Mouse (Mus musculus): ENCODE measurements around the gene Zfp644. TPM values are rescaled to one million over a fixed set of nuclear protein-coding genes. Genes with fewer than 3 reads are reported as not detected.
"Not testable (repeated sequence)": the region's sequence is repeated elsewhere in the genome, so short reads cannot be mapped to it uniquely, and the experiment has no call there.

The Zfp644 gene
- polyA plus RNA-seq, 1 experiment from 2014 or later = 96.1 TPM

- Histone ChIP-seq H3K27me3 (no peaks in the 10 kb centered on the region), H3K4me3 (peak overlapping the region; percentile 84), H3K27ac (peak overlapping the region; percentile 100), H3K36me3 (peaks cover 13% of the 10 kb centered on the region; the same call in 1 of the 2 replicates), H3K9ac (peak overlapping the region; percentile 97), H3K9me3 (no peaks in the 10 kb centered on the region), H3K4me2 (peak overlapping the region; percentile 74), H3K4me1 (peaks cover 20% of the 10 kb centered on the region; the same call in 1 of the 2 replicates)
- 1% methylated on average over 38 of the region's 63 CpGs for WGBS
- ATAC-seq (ENCODE audit: insufficient number of reproducible peaks, insufficient read depth, low FRiP score, low TSS enrichment, low read depth) = peak; percentile 87
Observed at GRCm38 (mm10) chr5:106695681-106696395, 1.2 kb downstream of the Zfp644 start.

GRCm38 (mm10) chr5:106695141-106695540 lies 1.9 kb downstream of the Zfp644 start:
- no peaks in the 10 kb centered on the region for H3K9me3 ChIP-seq
- WGBS = 38% methylated on average over 9 of the region's 9 CpGs
- H3K4me3 ChIP-seq = peak overlapping the region; percentile 84
- H3K4me1 ChIP-seq = peaks cover 20% of the 10 kb centered on the region; the same call in 1 of the 2 replicates
- H3K27me3 ChIP-seq = no peaks in the 10 kb centered on the region
- peak overlapping the region; percentile 97 for H3K9ac ChIP-seq
- H3K4me2 ChIP-seq = peak overlapping the region; percentile 74
- peaks cover 17% of the 10 kb centered on the region; the same call in 1 of the 2 replicates for H3K36me3 ChIP-seq
- ATAC-seq (ENCODE audit: insufficient number of reproducible peaks, insufficient read depth, low FRiP score, low TSS enrichment, low read depth) = no peak
- H3K27ac ChIP-seq = peak overlapping the region; percentile 100

- 97% methylated on average over 1 of the region's 1 CpGs for WGBS
- Histone ChIP-seq H3K9ac (peak overlapping the region; percentile 97; the same call in 1 of the 2 replicates), H3K27ac (no peak overlapping the region)
Observed at GRCm38 (mm10) chr5:106694683-106695082, 2.4 kb downstream of the Zfp644 start.

GRCm38 (mm10) chr5:106693034-106693433 lies 4.1 kb downstream of the Zfp644 start:
- Histone ChIP-seq H3K36me3 (peaks cover 17% of the 10 kb centered on the region; the same call in 1 of the 2 replicates), H3K9me3 (no peaks in the 10 kb centered on the region)

More at GRCm38 (mm10) chr5:106694683-106695082, 2.4 kb downstream of the Zfp644 start:
- peak overlapping the region; percentile 74 for H3K4me2 ChIP-seq
- peaks cover 20% of the 10 kb centered on the region; the same call in 1 of the 2 replicates for H3K4me1 ChIP-seq
- no peaks in the 10 kb centered on the region for H3K9me3 ChIP-seq
- peaks cover 17% of the 10 kb centered on the region; the same call in 1 of the 2 replicates for H3K36me3 ChIP-seq
- no peaks in the 10 kb centered on the region for H3K27me3 ChIP-seq
- H3K4me3 ChIP-seq = peak overlapping the region; percentile 84
- ATAC-seq (ENCODE audit: insufficient number of reproducible peaks, insufficient read depth, low FRiP score, low TSS enrichment, low read depth) = no peak

GRCm38 (mm10) chr5:106680636-106681458 lies 16.2 kb downstream of the Zfp644 start:
- no peak for ATAC-seq (ENCODE audit: insufficient number of reproducible peaks, insufficient read depth, low FRiP score, low TSS enrichment, low read depth)
- H3K9me3 ChIP-seq = no peaks in the 10 kb centered on the region
- 90% methylated on average over 6 of the region's 6 CpGs for WGBS

More at GRCm38 (mm10) chr5:106693034-106693433, 4.1 kb downstream of the Zfp644 start:
- H3K4me1 ChIP-seq = peaks cover 20% of the 10 kb centered on the region; the same call in 1 of the 2 replicates
- no peaks in the 10 kb centered on the region for H3K27me3 ChIP-seq
- no peak overlapping the region for H3K27ac ChIP-seq
- ATAC-seq (ENCODE audit: insufficient number of reproducible peaks, insufficient read depth, low FRiP score, low TSS enrichment, low read depth) = no peak
- no peak overlapping the region for H3K4me2 ChIP-seq
- 88% methylated on average over 4 of the region's 4 CpGs for WGBS
- no peak overlapping the region for H3K9ac ChIP-seq
- H3K4me3 ChIP-seq = no peak overlapping the region

GRCm38 (mm10) chr5:106679659-106680058 lies 17.4 kb downstream of the Zfp644 start:
- Histone ChIP-seq H3K9ac (no peak overlapping the region), H3K27me3 (no peaks in the 10 kb centered on the region), H3K36me3 (peaks cover 7% of the 10 kb centered on the region), H3K4me1 (no peaks in the 10 kb centered on the region), H3K4me3 (no peak overlapping the region), H3K9me3 (no peaks in the 10 kb centered on the region), H3K27ac (no peak overlapping the region), H3K4me2 (no peak overlapping the region)
- WGBS = 85% methylated on average over 1 of the region's 1 CpGs
- ATAC-seq (ENCODE audit: insufficient number of reproducible peaks, insufficient read depth, low FRiP score, low TSS enrichment, low read depth) = no peak

More at GRCm38 (mm10) chr5:106680636-106681458, 16.2 kb downstream of the Zfp644 start:
- Histone ChIP-seq H3K36me3 (peaks cover 7% of the 10 kb centered on the region), H3K4me2 (no peak overlapping the region), H3K27me3 (no peaks in the 10 kb centered on the region), H3K27ac (no peak overlapping the region), H3K9ac (no peak overlapping the region), H3K4me1 (no peaks in the 10 kb centered on the region), H3K4me3 (no peak overlapping the region)

- H3K4me1 ChIP-seq; H3K4me3 ChIP-seq; H3K4me2 ChIP-seq; H3K27ac ChIP-seq; H3K9me3 ChIP-seq; H3K9ac ChIP-seq; ATAC-seq (ENCODE audit: insufficient number of reproducible peaks, insufficient read depth, low FRiP score, low TSS enrichment, low read depth); H3K36me3 ChIP-seq; H3K27me3 ChIP-seq: not testable (repeated sequence)
- WGBS = 62% methylated on average over 1 of the region's 1 CpGs
Observed at GRCm38 (mm10) chr5:106678823-106679222, 18.3 kb downstream of the Zfp644 start.

GRCm38 (mm10) chr5:106676784-106677183 lies 20.3 kb downstream of the Zfp644 start:
- H3K27me3 ChIP-seq = no peaks in the 10 kb centered on the region
- 89% methylated on average over 9 of the region's 9 CpGs for WGBS

GRCm38 (mm10) chr5:106672597-106672996 lies 24.5 kb downstream of the Zfp644 start:
- no peak overlapping the region for H3K9ac ChIP-seq
- no peaks in the 10 kb centered on the region for H3K4me1 ChIP-seq
- ATAC-seq (ENCODE audit: insufficient number of reproducible peaks, insufficient read depth, low FRiP score, low TSS enrichment, low read depth) = no peak
- no peak overlapping the region for H3K4me2 ChIP-seq
- H3K36me3 ChIP-seq = peaks cover 14% of the 10 kb centered on the region
- H3K9me3 ChIP-seq = no peaks in the 10 kb centered on the region
- H3K27me3 ChIP-seq = no peaks in the 10 kb centered on the region
- no peak overlapping the region for H3K27ac ChIP-seq
- H3K4me3 ChIP-seq = no peak overlapping the region

More at GRCm38 (mm10) chr5:106676784-106677183, 20.3 kb downstream of the Zfp644 start:
- no peak overlapping the region for H3K27ac ChIP-seq
- no peaks in the 10 kb centered on the region for H3K4me1 ChIP-seq
- H3K9me3 ChIP-seq = no peaks in the 10 kb centered on the region
- H3K36me3 ChIP-seq = peaks cover 6% of the 10 kb centered on the region
- H3K4me2 ChIP-seq = no peak overlapping the region
- no peak overlapping the region for H3K4me3 ChIP-seq
- ATAC-seq (ENCODE audit: insufficient number of reproducible peaks, insufficient read depth, low FRiP score, low TSS enrichment, low read depth) = no peak
- H3K9ac ChIP-seq = no peak overlapping the region

- ATAC-seq (ENCODE audit: insufficient number of reproducible peaks, insufficient read depth, low FRiP score, low TSS enrichment, low read depth) = no peak
- Histone ChIP-seq H3K9me3 (no peaks in the 10 kb centered on the region), H3K27ac (no peak overlapping the region), H3K4me2 (no peak overlapping the region), H3K9ac (no peak overlapping the region), H3K4me3 (no peak overlapping the region), H3K4me1 (no peaks in the 10 kb centered on the region), H3K36me3 (peaks cover 17% of the 10 kb centered on the region), H3K27me3 (no peaks in the 10 kb centered on the region)
- 85% methylated on average over 3 of the region's 3 CpGs for WGBS
Observed at GRCm38 (mm10) chr5:106671893-106672292, 25.2 kb downstream of the Zfp644 start.

- H3K36me3 ChIP-seq = peaks cover 25% of the 10 kb centered on the region
- H3K4me3 ChIP-seq = no peak overlapping the region
- H3K4me2 ChIP-seq = no peak overlapping the region
- H3K4me1 ChIP-seq = no peaks in the 10 kb centered on the region
- no peak overlapping the region for H3K9ac ChIP-seq
- H3K9me3 ChIP-seq = no peaks in the 10 kb centered on the region
- WGBS = 89% methylated on average over 4 of the region's 4 CpGs
- ATAC-seq (ENCODE audit: insufficient number of reproducible peaks, insufficient read depth, low FRiP score, low TSS enrichment, low read depth) = no peak
- no peaks in the 10 kb centered on the region for H3K27me3 ChIP-seq
- no peak overlapping the region for H3K27ac ChIP-seq
Observed at GRCm38 (mm10) chr5:106664910-106665309, 32.2 kb downstream of the Zfp644 start.
